Mouse (Mus musculus): ENCODE data around the gene Tex29. TPM values are rescaled to one million over a fixed set of nuclear protein-coding genes. Genes with fewer than 3 reads are reported as not detected.

The Tex29 gene
- total and polyA plus RNA-seq, 2 experiments from 2014 or later = not detected

DNA sequence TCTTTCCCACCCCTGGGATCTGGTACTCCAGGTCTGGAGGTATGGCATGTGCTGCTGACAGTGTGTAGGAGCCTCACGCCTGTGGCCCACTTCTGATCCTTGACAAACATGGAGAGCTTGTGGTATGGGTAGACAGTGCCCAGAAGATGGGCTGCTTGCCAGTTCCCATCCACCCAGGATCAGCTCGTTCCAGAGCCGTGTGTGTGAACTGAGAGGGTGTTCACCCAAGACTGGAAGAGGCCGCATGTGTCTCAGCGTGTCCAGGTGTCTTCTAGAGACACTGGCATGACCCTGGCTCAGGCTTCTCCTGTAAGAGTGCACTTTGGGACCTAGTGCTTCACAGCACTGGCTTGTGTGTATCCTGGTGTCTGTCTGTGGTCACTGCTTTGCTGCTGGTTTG is 29.8 kb upstream of the Tex29 start:
- Histone ChIP-seq H3K27me3 (ENCODE audit: insufficient read depth, low read length) (no peaks in the 10 kb centered on the region), H3K4me2 (ENCODE audit: low read depth, low read length, poor library complexity, severe bottlenecking) (no peak overlapping the region), H3K4me1 (ENCODE audit: insufficient read depth, low read length) (no peaks in the 10 kb centered on the region), H3K9ac (replicated peaks; ENCODE audit: low read length, poor library complexity, severe bottlenecking) (no peak overlapping the region), H3K27ac (ENCODE audit: low read depth, low read length) (no peak overlapping the region), H3K36me3 (ENCODE audit: insufficient read depth, low read length) (peaks cover 86% of the 10 kb centered on the region), H3K4me3 (ENCODE audit: low read depth, low read length) (no peak overlapping the region), H3K9me3 (ENCODE audit: low read length) (no peaks in the 10 kb centered on the region)
- 93% methylated on average over 5 of the region's 5 CpGs for WGBS
- DNase-seq (ENCODE audit: low spot score) (no peak), ATAC-seq (ENCODE audit: low FRiP score) (no peak)
- TF ChIP-seq CTCF (IDR thresholded peaks at IDR 0.05) = no peak

DNA sequence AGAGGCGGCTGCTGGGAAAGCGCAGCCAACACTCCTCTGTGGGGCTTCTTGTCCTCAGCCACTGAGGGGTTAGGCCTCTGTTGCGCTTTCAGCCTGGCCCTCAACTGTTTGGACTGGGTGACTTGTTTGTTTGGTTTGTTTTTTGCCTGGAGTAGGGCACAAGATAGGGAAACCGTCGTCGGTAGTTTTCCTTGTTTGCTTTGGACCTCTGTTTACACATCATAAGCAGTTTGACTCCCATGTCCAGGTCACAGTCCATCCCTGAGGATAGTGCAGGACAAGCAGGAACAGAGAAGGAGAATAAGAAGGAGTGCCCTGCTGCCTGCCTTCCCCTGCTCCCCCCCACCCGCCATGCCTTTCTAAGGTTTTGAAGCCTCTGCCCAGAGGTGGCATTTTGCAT is 26.5 kb upstream of the Tex29 start:
- DNase-seq (ENCODE audit: low spot score) (no peak), ATAC-seq (ENCODE audit: low FRiP score) (no peak)
- Histone ChIP-seq H3K9me3 (ENCODE audit: low read length) (no peaks in the 10 kb centered on the region), H3K4me1 (ENCODE audit: insufficient read depth, low read length) (no peaks in the 10 kb centered on the region), H3K27me3 (ENCODE audit: insufficient read depth, low read length) (no peaks in the 10 kb centered on the region), H3K4me2 (ENCODE audit: low read depth, low read length, poor library complexity, severe bottlenecking) (no peak overlapping the region), H3K4me3 (ENCODE audit: low read depth, low read length) (no peak overlapping the region), H3K27ac (ENCODE audit: low read depth, low read length) (no peak overlapping the region), H3K36me3 (ENCODE audit: insufficient read depth, low read length) (peaks cover 85% of the 10 kb centered on the region), H3K9ac (replicated peaks; ENCODE audit: low read length, poor library complexity, severe bottlenecking) (no peak overlapping the region)
- TF ChIP-seq CTCF (IDR thresholded peaks at IDR 0.05) = no peak
- 89% methylated on average over 7 of the region's 7 CpGs for WGBS

DNA sequence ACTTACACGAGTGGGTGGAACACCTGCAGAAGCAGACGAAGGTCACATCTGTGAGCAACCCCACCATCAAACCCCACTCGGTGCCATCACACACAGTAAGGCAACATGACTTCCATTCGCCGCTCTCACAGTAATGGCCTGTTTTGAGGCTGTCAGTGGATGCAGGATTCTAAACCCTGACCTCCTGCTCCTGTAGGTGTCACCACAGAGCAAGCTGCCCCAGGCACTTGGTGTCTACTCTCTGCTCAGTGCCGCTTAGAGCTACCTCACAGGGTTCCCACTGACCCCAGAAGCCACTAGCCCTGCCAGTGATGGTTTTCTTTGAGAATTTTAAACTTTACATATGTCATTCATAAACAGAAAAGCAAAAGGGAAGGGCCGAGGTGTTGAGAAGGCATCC is 25.1 kb upstream of the Tex29 start:
- H3K27ac ChIP-seq (ENCODE audit: low read depth, low read length) = no peak overlapping the region
- no peak for ATAC-seq (ENCODE audit: low FRiP score)
- WGBS = 86% methylated on average over 7 of the region's 7 CpGs

DNA sequence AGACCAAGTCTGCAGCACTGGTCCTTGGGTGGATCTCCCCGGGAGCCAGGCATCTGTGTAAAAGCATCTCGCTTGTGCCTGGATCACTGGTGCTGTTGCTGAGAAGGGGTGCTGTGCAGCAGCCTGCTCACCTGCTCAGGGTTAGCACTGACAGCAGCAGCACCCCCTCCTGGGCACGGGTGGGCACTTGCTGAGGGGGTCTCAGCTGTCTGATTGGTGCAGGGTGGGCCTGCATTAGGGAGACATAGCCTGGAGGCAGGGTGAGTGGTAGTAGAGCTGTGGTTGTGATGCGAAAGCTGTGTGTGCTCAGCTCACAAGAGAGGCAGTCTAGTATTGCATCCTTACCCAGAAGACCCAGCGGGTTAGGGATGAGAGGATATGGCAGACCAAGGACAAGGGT is 20.1 kb upstream of the Tex29 start:
- H3K4me1 ChIP-seq (ENCODE audit: insufficient read depth, low read length) = no peaks in the 10 kb centered on the region
- H3K27me3 ChIP-seq (ENCODE audit: insufficient read depth, low read length) = no peaks in the 10 kb centered on the region
- ATAC-seq (ENCODE audit: low FRiP score) (peak; percentile 38; the same call in 1 of the 2 replicates), DNase-seq (ENCODE audit: low spot score) (no peak)
- no peak overlapping the region for H3K4me3 ChIP-seq (ENCODE audit: low read depth, low read length)
- H3K27ac ChIP-seq (ENCODE audit: low read depth, low read length) = no peak overlapping the region
- 89% methylated on average over 5 of the region's 5 CpGs for WGBS
- no peak overlapping the region for H3K9ac ChIP-seq (replicated peaks; ENCODE audit: low read length, poor library complexity, severe bottlenecking)
- no peaks in the 10 kb centered on the region for H3K9me3 ChIP-seq (ENCODE audit: low read length)
- TF ChIP-seq CTCF (IDR thresholded peaks at IDR 0.05) = 0 out of 2 replicates have a peak, but pooled peaks have one; percentile 10
- peaks cover 83% of the 10 kb centered on the region for H3K36me3 ChIP-seq (ENCODE audit: insufficient read depth, low read length)
- H3K4me2 ChIP-seq (ENCODE audit: low read depth, low read length, poor library complexity, severe bottlenecking) = no peak overlapping the region

More for the DNA sequence above, 25.1 kb upstream of the Tex29 start:
- no peak overlapping the region for H3K9ac ChIP-seq (replicated peaks; ENCODE audit: low read length, poor library complexity, severe bottlenecking)
- no peak for DNase-seq (ENCODE audit: low spot score)
- no peaks in the 10 kb centered on the region for H3K27me3 ChIP-seq (ENCODE audit: insufficient read depth, low read length)
- H3K4me2 ChIP-seq (ENCODE audit: low read depth, low read length, poor library complexity, severe bottlenecking) = no peak overlapping the region
- H3K36me3 ChIP-seq (ENCODE audit: insufficient read depth, low read length) = peaks cover 85% of the 10 kb centered on the region
- H3K9me3 ChIP-seq (ENCODE audit: low read length) = no peaks in the 10 kb centered on the region
- no peak overlapping the region for H3K4me3 ChIP-seq (ENCODE audit: low read depth, low read length)
- TF ChIP-seq CTCF (IDR thresholded peaks at IDR 0.05) = peak; percentile 51
- no peaks in the 10 kb centered on the region for H3K4me1 ChIP-seq (ENCODE audit: insufficient read depth, low read length)

DNA sequence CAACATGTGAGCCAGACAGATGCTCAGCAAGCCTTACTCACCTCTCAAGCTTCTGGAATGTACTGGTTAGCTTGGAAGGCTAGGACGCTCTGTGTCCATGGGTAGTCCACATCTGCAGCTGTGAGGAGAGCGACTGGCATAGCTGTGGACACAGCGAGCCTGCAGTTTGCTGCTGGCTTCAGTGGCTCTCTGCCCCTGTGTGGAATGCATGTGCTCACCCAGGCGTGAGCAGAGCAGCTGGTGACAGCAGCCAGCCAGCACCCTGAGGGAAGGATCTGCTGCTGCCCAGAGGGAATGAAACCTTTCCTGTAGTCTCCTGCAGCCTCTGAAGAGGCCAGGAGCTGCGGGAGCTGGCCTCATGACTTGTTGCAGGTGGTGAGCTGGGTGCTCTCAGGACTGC is 19.7 kb upstream of the Tex29 start:
- ATAC-seq (ENCODE audit: low FRiP score) (no peak), DNase-seq (ENCODE audit: low spot score) (no peak)
- peaks cover 83% of the 10 kb centered on the region for H3K36me3 ChIP-seq (ENCODE audit: insufficient read depth, low read length)
- H3K4me2 ChIP-seq (ENCODE audit: low read depth, low read length, poor library complexity, severe bottlenecking) = no peak overlapping the region
- no peak for TF ChIP-seq CTCF (IDR thresholded peaks at IDR 0.05)
- H3K27me3 ChIP-seq (ENCODE audit: insufficient read depth, low read length) = no peaks in the 10 kb centered on the region
- no peaks in the 10 kb centered on the region for H3K9me3 ChIP-seq (ENCODE audit: low read length)
- no peak overlapping the region for H3K4me3 ChIP-seq (ENCODE audit: low read depth, low read length)
- no peaks in the 10 kb centered on the region for H3K4me1 ChIP-seq (ENCODE audit: insufficient read depth, low read length)
- no peak overlapping the region for H3K9ac ChIP-seq (replicated peaks; ENCODE audit: low read length, poor library complexity, severe bottlenecking)
- WGBS = 78% methylated on average over 5 of the region's 5 CpGs
- H3K27ac ChIP-seq (ENCODE audit: low read depth, low read length) = no peak overlapping the region

DNA sequence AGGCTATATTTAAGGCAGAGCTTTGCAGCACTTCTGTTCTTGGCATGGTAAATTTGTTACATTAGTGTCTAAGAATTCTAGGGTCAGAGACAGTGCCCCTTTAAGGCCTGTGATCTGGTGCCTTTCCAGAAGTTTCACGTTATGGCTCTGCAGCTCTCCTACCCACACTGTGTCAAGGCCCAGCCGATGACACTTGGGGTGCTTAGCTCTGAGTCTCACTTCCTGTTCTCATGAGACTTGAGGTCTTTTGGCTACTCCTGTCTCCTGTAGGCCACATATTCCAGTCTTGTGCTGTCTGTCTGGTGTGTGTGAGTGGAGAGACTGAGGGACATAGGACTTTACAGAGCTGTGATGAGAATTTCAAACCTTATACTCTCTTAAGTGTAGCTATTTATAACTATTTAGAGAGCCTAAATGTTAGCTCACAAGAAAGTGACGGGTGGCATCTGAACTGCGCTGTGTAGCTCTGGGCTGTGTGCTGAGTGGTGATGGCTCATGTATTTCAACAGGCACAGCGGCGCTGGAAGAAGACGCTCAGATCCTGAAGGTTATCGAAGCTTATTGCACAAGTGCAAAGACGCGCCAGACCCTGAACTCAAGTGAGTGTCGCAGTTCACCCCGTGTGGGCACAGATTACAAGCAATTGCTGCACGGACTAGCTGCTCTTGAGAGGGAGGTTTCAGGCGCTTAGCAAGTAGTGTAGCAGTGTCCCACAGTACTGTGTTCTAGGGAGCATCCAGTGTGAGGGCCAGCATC is 18.6 kb upstream of the Tex29 start:
- no peak overlapping the region for H3K4me2 ChIP-seq (ENCODE audit: low read depth, low read length, poor library complexity, severe bottlenecking)
- ATAC-seq (ENCODE audit: low FRiP score) (no peak), DNase-seq (ENCODE audit: low spot score) (no peak)
- no peak for TF ChIP-seq CTCF (IDR thresholded peaks at IDR 0.05)
- no peaks in the 10 kb centered on the region for H3K4me1 ChIP-seq (ENCODE audit: insufficient read depth, low read length)
- H3K9ac ChIP-seq (replicated peaks; ENCODE audit: low read length, poor library complexity, severe bottlenecking) = no peak overlapping the region
- H3K27ac ChIP-seq (ENCODE audit: low read depth, low read length) = no peak overlapping the region
- 96% methylated on average over 14 of the region's 14 CpGs for WGBS
- no peaks in the 10 kb centered on the region for H3K27me3 ChIP-seq (ENCODE audit: insufficient read depth, low read length)
- H3K9me3 ChIP-seq (ENCODE audit: low read length) = no peaks in the 10 kb centered on the region
- peaks cover 82% of the 10 kb centered on the region for H3K36me3 ChIP-seq (ENCODE audit: insufficient read depth, low read length)
- no peak overlapping the region for H3K4me3 ChIP-seq (ENCODE audit: low read depth, low read length)

Measured in midbrain, postnatal 0 days (tissue).